11 mouse cellular contexts compared by ENCODE assay signal in genomic region chr4:97649626-97650015, GRCm38 (mm10).
DNase-seq lines count a peak whose midpoint lies in the region; ATAC-seq and TF ChIP-seq lines count a peak whose summit lies in the region.
"Had no signal": no experiment of that assay in that cellular context is flagged by ENCODE, and none has a peak within 500 bp of the region (broad histone marks: within the 10 kb centered on the region; RNA-seq: fewer than 3 reads in every experiment).

No protein-coding gene starts in this region.

- H3K4me3 ChIP-seq in lung, embryonic 14.5 days (ENCODE audit: low read depth, low read length) = no peak overlapping the region
- no peak overlapping the region for H3K4me3 ChIP-seq in embryonic facial prominence, embryonic 13.5 days
- no peak overlapping the region for H3K4me3 ChIP-seq in hindbrain, embryonic 16.5 days (ENCODE audit: low read length)
- no peak overlapping the region for H3K4me3 ChIP-seq in neural tube, embryonic 13.5 days
- H3K4me3 ChIP-seq in lung, postnatal 0 days (ENCODE audit: low read depth, low read length) = no peak overlapping the region
- H3K4me3 ChIP-seq in kidney, embryonic 14.5 days (ENCODE audit: low read length) = no peak overlapping the region

- no peak overlapping the region for H3K9ac ChIP-seq in lung, embryonic 14.5 days
- H3K9ac ChIP-seq in embryonic facial prominence, embryonic 13.5 days = peak overlapping the region; percentile 36; the same call in 1 of the 2 replicates
- no peak overlapping the region for H3K9ac ChIP-seq in hindbrain, embryonic 16.5 days (ENCODE audit: low read depth, low read length)
- peak overlapping the region; percentile 38 for H3K9ac ChIP-seq in neural tube, embryonic 13.5 days
- H3K9ac ChIP-seq in lung, postnatal 0 days (replicated peaks; ENCODE audit: low read depth) = no peak overlapping the region
- H3K9ac ChIP-seq in kidney, embryonic 14.5 days (ENCODE audit: low read depth, low read length) = no peak overlapping the region
- H3K9ac ChIP-seq: liver, embryonic 14.5 days had no signal

- H3K9me3 ChIP-seq in lung, embryonic 14.5 days (ENCODE audit: low read depth, low read length) = no peaks in the 10 kb centered on the region
- no peaks in the 10 kb centered on the region for H3K9me3 ChIP-seq in embryonic facial prominence, embryonic 13.5 days
- H3K9me3 ChIP-seq in hindbrain, embryonic 16.5 days (ENCODE audit: control insufficient read depth, low read length) = no peaks in the 10 kb centered on the region
- no peaks in the 10 kb centered on the region for H3K9me3 ChIP-seq in neural tube, embryonic 13.5 days
- H3K9me3 ChIP-seq in lung, postnatal 0 days (ENCODE audit: low read length) = no peaks in the 10 kb centered on the region
- no peaks in the 10 kb centered on the region for H3K9me3 ChIP-seq in kidney, embryonic 14.5 days (ENCODE audit: control insufficient read depth, low read length)

- ATAC-seq in lung, embryonic 14.5 days (ENCODE audit: insufficient read depth) = 0 out of 2 replicates have a peak, but pooled peaks have one; percentile 23
- ATAC-seq in embryonic facial prominence, embryonic 13.5 days (ENCODE audit: insufficient number of reproducible peaks, insufficient read depth, low FRiP score, low TSS enrichment, low read depth) = no peak
- peak; percentile 70 for ATAC-seq in hindbrain, embryonic 16.5 days
- ATAC-seq in neural tube, embryonic 13.5 days (ENCODE audit: low read depth) = peak; percentile 46; the same call in 1 of the 2 replicates
- ATAC-seq in lung, postnatal 0 days = no peak
- ATAC-seq in kidney, embryonic 14.5 days (ENCODE audit: low FRiP score, low TSS enrichment) = no peak

- no peak for DNase-seq in lung, embryonic 14.5 days
- DNase-seq in lung, postnatal 4 days = no peak
- no peak for DNase-seq in lung, postnatal 0 days (ENCODE audit: low spot score)
- DNase-seq in urinary bladder, postnatal 4 days (ENCODE audit: low spot score in 2 of 2) = no peak
- DNase-seq: adrenal gland, adult 2 months; kidney, postnatal 14 days had no signal

- no peak for TF ChIP-seq EP300 in lung, postnatal 0 days (IDR thresholded peaks at IDR 0.05)

- TF ChIP-seq CTCF in lung, embryonic 14.5 days (IDR thresholded peaks at IDR 0.05; ENCODE audit: low read depth) = no peak
- TF ChIP-seq CTCF in lung, postnatal 0 days (IDR thresholded peaks at IDR 0.05) = no peak

- 0 out of 2 replicates have a peak, but pooled peaks cover 2% of the 10 kb centered on the region for H3K4me1 ChIP-seq in lung, embryonic 14.5 days (ENCODE audit: insufficient read depth)
- peaks cover 34% of the 10 kb centered on the region for H3K4me1 ChIP-seq in embryonic facial prominence, embryonic 13.5 days
- H3K4me1 ChIP-seq in hindbrain, embryonic 16.5 days (ENCODE audit: control insufficient read depth, insufficient read depth, low read depth, low read length) = peaks cover 28% of the 10 kb centered on the region
- peaks cover 39% of the 10 kb centered on the region for H3K4me1 ChIP-seq in neural tube, embryonic 13.5 days (replicated peaks)
- peaks cover 4% of the 10 kb centered on the region; the same call in 1 of the 2 replicates for H3K4me1 ChIP-seq in lung, postnatal 0 days (ENCODE audit: insufficient read depth, low read depth, low read length)
- H3K4me1 ChIP-seq in kidney, embryonic 14.5 days (ENCODE audit: control insufficient read depth, insufficient read depth, low read length) = peaks cover 6% of the 10 kb centered on the region; the same call in 1 of the 2 replicates

- no peaks in the 10 kb centered on the region for H3K27me3 ChIP-seq in lung, embryonic 14.5 days (ENCODE audit: insufficient read depth, low read length)
- H3K27me3 ChIP-seq in embryonic facial prominence, embryonic 13.5 days = peaks cover 4% of the 10 kb centered on the region; the same call in 1 of the 2 replicates
- no peaks in the 10 kb centered on the region for H3K27me3 ChIP-seq in hindbrain, embryonic 16.5 days (replicated peaks; ENCODE audit: control insufficient read depth, insufficient read depth, low read length)
- no peaks in the 10 kb centered on the region for H3K27me3 ChIP-seq in neural tube, embryonic 13.5 days
- no peaks in the 10 kb centered on the region for H3K27me3 ChIP-seq in lung, postnatal 0 days (replicated peaks; ENCODE audit: insufficient read depth, low read length)
- no peaks in the 10 kb centered on the region for H3K27me3 ChIP-seq in kidney, embryonic 14.5 days (ENCODE audit: control insufficient read depth, insufficient read depth, low read length)

- no peaks in the 10 kb centered on the region for H3K36me3 ChIP-seq in lung, embryonic 14.5 days (ENCODE audit: insufficient read depth)
- H3K36me3 ChIP-seq in embryonic facial prominence, embryonic 13.5 days = no peaks in the 10 kb centered on the region
- H3K36me3 ChIP-seq in hindbrain, embryonic 16.5 days (ENCODE audit: control insufficient read depth, insufficient read depth, low read length) = no peaks in the 10 kb centered on the region
- no peaks in the 10 kb centered on the region for H3K36me3 ChIP-seq in neural tube, embryonic 13.5 days
- H3K36me3 ChIP-seq in lung, postnatal 0 days (ENCODE audit: insufficient read depth, low read length) = no peaks in the 10 kb centered on the region
- no peaks in the 10 kb centered on the region for H3K36me3 ChIP-seq in kidney, embryonic 14.5 days (ENCODE audit: control insufficient read depth, insufficient read depth, low read length)

- no peak overlapping the region for H3K4me2 ChIP-seq in lung, embryonic 14.5 days
- H3K4me2 ChIP-seq in embryonic facial prominence, embryonic 13.5 days = peak overlapping the region; percentile 41
- H3K4me2 ChIP-seq in hindbrain, embryonic 16.5 days (ENCODE audit: low read length) = no peak overlapping the region
- H3K4me2 ChIP-seq in neural tube, embryonic 13.5 days = no peak overlapping the region
- no peak overlapping the region for H3K4me2 ChIP-seq in lung, postnatal 0 days (replicated peaks; ENCODE audit: low read depth, low read length)
- no peak overlapping the region for H3K4me2 ChIP-seq in kidney, embryonic 14.5 days (replicated peaks; ENCODE audit: low read depth, low read length)

- WGBS in lung, embryonic 14.5 days = 64% methylated on average over 5 of the region's 5 CpGs
- 59% methylated on average over 5 of the region's 5 CpGs for WGBS in embryonic facial prominence, embryonic 13.5 days
- 20% methylated on average over 5 of the region's 5 CpGs for WGBS in hindbrain, embryonic 16.5 days
- WGBS in neural tube, embryonic 13.5 days = 41% methylated on average over 5 of the region's 5 CpGs
- WGBS in lung, postnatal 0 days = 62% methylated on average over 5 of the region's 5 CpGs
- WGBS in kidney, embryonic 14.5 days = 80% methylated on average over 5 of the region's 5 CpGs

- 0 out of 2 replicates have a peak overlapping the region, but pooled peaks have one; percentile 1 for H3K27ac ChIP-seq in lung, embryonic 14.5 days (ENCODE audit: low read depth)
- H3K27ac ChIP-seq in embryonic facial prominence, embryonic 13.5 days = peak overlapping the region; percentile 91
- H3K27ac ChIP-seq in hindbrain, embryonic 16.5 days (ENCODE audit: low read depth, low read length) = peak overlapping the region; percentile 81
- H3K27ac ChIP-seq in neural tube, embryonic 13.5 days (replicated peaks) = peak overlapping the region; percentile 84
- no peak overlapping the region for H3K27ac ChIP-seq in lung, postnatal 0 days (ENCODE audit: low read length)
- no peak overlapping the region for H3K27ac ChIP-seq in kidney, embryonic 14.5 days (ENCODE audit: low read depth, low read length)
- H3K27ac ChIP-seq: liver, embryonic 14.5 days had no signal

Comparison
In these comparisons a context has a peak if more than half of its experiments do, and no peak if none do; other contexts are left out.
1. ATAC-seq: peak in lung, embryonic 14.5 days (single experiment), hindbrain, embryonic 16.5 days (single experiment) and neural tube, embryonic 13.5 days (single experiment); none in embryonic facial prominence, embryonic 13.5 days (single experiment), lung, postnatal 0 days (single experiment) and kidney, embryonic 14.5 days (single experiment).
2. H3K27ac ChIP-seq: peak in lung, embryonic 14.5 days (single experiment), embryonic facial prominence, embryonic 13.5 days (single experiment), hindbrain, embryonic 16.5 days (single experiment) and neural tube, embryonic 13.5 days (single experiment); none in lung, postnatal 0 days (single experiment) and kidney, embryonic 14.5 days (single experiment).
3. H3K9ac ChIP-seq: peak in embryonic facial prominence, embryonic 13.5 days (single experiment) and neural tube, embryonic 13.5 days (single experiment); none in lung, embryonic 14.5 days (single experiment), hindbrain, embryonic 16.5 days (single experiment), lung, postnatal 0 days (single experiment) and kidney, embryonic 14.5 days (single experiment).